Mouse (Mus musculus) ovary, postnatal 14 days (tissue): ENCODE measurements around the gene Zbtb16.

Experiments
- DNase-seq: peaks from one replicate; pipeline ENCODE4 v3.0.0; 2022; ENCODE audit warnings: low spot score

Gene Zbtb16

DNA sequence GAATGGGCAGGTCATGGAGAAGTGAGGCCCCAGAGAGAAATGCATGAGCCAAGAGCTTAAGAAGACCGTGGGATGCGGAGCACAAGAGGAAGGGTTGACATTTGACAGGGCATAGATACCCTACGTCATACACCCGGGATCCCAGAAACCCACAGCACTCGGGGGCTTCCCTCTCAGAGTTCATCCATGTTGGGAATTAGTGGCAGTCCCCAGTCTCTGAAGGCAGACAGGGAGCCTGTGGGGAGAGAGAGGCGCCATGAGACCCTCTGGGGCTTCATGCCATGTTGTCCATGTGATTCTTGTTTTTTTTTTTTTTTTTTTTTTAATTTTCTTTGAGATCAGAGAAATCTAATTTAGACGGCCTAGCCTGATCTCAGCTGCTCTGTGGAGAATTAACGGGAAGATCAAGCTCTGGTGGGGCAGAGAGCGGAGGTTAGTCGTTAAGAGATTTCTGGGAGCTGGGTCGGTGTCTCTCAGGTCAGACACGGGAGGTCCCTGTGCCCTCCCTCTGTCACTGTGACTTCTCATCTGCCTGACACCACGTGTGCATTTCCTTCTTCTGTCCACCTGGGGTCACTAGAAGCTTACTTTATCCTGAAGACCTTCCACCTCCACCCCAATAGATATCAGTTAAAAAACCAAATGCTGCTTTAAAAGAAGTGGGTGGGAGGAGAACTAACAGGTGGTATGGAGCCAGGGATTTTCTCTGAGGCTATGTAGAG lies 190.9 kb downstream of the Zbtb16 start:
- DNase-seq = no peak

DNA sequence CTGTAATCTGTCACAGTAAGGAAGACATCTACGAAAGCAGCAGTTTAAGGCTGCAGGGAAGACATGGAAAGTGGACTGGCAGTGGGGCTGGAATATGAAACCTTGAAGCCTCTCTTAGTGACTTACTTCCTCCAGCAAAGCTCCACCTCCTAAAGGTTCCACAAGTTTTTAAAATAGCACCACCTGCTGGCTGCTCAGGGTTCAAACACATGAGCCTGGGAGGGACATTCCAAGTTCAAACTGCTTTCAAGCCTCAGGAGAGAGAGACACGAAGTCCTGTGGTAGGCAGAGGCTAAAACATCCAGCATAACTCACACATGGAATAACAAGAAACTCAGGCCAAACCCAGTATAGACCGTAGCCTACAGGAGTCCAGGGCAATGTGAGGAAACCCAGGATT lies 191.6 kb downstream of the Zbtb16 start:
- DNase-seq = no peak

DNA sequence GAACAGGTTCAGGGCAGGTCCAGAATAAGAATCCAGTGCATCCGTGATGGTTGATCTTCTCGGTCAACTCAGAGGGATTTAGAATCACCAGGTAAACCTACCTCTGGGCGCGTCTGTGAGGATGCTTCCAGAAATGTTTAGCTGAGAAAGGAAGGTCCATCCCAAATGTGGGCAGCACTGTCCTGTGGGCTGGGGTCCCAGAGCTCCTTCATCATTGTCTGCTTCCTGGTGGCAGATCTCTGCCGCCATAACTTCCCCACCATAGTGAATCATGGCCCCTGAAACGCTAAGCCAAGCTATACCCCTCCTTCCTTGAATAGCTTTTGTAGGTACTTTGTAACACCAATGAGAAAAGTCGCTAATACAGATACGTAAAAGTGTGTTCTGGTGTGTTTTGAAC lies 194.4 kb downstream of the Zbtb16 start:
- no peak for DNase-seq

DNA sequence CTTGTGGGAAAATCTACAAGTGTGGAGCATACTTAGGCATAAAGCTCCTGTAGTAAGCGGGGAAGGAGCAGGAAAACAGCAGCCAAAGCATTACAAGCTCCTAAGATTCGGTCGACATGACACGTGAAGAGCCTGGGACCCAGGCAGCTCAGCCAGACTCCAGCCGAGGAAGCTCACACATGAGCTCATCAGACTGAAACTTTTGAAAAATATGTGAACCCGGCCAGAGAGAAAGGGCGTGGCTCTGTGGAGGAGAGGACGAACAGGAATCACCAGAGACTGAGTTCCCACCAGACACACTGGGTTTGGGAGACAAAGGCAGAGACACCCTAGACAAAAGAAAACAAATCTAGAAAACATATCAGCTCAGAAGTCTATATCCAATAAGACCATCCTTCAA lies 195.1 kb downstream of the Zbtb16 start:
- DNase-seq = no peak

DNA sequence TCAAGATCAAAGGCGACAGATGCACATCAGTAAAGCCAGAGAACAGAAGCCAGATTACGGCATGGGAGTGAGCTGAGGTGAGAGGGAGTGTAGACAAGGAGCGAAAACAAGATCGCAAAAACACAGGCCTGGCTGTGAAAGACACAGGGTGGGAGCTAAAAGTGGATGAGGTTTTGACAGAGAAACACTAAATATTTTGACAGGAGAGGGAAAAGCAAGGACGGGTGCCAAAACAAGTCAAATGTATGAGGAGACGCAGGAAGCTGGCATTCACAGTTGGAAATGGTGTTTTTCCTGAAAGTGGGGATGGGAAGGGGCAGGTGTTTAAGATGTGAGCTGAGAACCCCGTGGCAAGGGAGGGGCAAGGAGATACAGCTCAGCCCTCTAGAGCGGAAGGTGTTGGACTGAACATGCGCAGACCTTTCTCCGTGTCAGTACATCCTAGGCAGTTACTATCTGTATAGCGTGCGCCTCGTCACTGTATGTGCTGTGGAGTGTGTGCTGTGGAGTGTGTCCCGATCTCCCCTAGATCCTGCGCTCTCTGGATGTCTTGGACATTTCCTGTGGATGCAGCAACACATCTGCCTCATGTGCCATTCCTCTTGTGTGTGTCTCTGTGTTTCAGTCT lies 197.7 kb downstream of the Zbtb16 start:
- DNase-seq = no peak

DNA sequence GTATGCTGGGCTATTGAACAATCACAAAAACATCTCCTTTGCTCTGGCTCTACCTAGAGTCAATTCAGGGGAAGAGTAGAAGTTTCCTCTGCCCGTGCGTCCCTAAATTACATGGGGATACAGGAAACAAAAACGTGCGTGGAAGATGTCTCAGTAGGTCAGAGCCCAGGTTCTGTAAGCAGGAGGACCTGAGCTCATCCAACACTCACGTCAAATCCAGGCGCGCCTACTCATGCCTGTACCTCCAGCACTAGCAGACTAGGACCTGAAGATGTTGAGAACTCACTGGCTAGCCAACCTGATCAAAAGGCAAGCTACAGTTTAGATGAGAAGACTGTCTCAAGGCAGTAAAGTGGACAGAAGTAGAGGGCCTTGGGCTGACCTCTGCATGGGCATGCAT lies 198.9 kb downstream of the Zbtb16 start:
- DNase-seq = no peak

DNA sequence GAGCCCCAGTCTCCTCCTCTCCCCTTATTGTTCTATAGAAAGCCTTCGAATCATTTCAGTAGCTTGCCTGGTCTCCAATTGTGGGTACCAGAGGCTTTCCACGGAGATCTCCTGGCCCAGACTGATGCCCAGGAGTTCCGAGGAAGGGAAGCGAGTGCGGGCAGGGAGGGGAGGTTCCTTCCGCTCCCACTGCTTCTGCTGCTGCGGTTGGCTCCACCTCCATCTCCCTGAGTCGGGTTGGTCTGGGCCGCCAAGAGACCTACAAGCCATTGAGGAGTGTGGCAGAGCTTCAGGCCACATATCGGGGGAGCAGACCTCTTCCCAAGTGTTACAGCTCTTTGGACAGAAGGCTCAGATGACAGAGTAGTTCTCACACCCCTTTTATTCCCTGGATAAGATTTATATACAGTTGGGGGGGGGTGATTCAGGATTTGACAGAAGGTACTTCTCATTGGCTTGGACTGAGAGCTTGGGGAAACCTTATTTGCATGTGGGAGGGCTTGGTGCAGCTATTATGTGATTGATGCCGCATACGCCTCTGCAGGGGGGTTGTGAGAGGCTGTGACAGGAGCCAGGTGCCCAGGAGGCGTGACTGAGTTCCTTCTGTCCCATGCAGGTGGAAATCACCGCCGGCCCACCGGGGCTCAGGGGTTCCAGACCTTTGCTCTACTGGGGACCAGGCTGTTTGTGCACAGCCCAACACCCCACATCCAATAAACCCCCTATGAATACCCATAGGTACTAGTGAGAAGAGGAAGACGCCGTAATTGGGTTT lies 200.3 kb downstream of the Zbtb16 start:
- no peak for DNase-seq

DNA sequence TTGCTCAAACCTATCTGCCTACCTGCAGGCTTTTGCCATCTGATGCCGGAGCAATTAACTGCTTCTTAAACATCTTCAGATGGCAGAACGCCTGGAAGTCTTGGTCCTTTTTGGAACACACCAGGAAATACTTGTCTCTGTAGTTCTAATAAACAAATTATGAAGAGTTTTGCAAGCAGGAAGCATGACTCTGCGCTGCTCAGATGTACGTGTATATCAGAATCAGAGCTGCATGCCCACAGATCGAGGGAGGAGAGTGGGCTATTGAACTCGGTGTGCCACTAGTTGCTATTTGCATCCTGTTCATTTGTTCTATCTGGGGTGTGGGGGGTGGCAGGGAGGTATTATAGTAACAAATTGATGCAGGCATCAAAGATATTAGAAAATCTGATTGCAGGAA lies 202.9 kb downstream of the Zbtb16 start:
- DNase-seq = no peak

DNA sequence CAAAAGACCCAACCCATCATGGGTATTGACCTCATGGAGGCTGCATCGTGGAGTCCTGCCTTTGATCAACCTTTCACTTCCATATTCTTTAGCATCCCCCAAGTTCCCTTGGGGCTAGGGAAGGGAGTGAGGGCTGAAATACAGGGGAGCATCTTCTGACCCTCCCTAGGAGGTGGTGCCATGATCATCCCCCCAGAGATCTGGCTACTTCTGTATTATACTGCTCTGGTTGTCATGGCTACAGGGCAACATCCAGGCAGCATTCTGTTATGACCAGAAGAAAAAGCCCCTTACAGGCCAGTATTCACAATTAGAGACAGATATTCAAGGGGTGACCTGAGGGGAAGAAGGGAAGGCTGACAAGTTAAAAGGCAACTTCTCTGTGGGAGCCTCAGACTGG lies 216.8 kb downstream of the Zbtb16 start:
- no peak for DNase-seq

DNA sequence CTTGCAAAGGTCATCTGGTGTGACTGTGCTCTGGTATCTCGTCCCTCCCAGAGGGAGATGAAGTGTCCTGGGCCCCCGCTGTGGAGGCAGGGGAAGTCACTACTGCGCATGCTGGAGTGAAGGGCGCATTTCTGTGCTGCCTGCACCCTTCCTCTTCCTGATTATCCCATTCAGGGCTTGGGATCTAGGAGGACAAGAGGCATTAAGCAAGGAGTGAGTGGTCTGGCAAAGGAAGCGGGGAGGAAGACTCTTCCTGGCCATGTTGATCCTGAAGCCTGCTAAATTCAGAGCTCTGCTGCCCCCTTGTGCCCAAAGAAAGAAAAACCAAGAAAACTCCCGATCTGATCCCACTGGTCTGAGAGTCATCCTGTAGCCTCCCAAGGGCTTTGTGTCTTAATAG lies 217.4 kb downstream of the Zbtb16 start:
- DNase-seq = peak; percentile 66

DNA sequence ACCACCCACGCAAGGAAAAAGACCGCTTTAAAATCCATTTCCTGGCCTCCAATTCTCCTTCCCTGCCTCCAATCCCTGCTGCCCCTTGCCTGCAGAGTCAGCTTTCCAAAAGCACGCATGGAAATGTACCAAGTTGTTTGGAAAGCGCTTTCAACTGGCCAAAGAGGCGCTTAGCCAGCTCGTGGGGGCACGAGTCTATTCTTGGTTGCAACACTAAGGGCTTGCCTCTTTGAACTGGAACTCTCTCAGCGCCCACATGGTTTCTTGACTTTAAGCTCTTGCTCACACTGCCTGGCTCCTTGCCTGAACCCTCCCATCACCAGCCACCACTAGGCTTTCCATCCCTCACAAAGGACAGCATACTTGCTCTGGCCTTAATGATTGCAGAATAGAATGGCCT lies 217.9 kb downstream of the Zbtb16 start:
- DNase-seq = peak; percentile 39

DNA sequence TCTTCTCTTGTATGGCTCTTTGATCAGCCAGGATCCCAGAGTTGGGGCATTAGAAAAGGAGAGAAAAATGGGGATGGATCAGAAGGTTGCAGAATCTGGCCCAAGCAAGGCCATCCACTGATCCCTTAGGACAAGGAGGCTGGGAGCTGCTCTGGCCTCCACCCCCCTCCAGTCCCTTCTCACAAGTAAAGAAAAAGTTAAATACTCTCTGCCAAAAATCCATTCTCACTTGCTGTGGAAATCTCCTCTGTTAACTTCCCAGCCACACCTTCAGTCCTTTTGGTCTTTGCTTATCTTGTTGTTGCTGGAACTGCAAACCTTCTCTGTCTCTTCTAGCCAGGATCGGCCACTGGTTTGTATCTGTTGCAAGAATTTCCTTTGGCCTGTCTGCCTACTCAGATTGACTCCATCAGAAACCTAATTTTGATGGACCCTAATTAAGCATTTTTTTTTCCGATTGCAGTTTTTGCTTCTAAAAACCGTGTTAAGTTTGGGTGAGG lies 218.5 kb downstream of the Zbtb16 start:
- no peak for DNase-seq

DNA sequence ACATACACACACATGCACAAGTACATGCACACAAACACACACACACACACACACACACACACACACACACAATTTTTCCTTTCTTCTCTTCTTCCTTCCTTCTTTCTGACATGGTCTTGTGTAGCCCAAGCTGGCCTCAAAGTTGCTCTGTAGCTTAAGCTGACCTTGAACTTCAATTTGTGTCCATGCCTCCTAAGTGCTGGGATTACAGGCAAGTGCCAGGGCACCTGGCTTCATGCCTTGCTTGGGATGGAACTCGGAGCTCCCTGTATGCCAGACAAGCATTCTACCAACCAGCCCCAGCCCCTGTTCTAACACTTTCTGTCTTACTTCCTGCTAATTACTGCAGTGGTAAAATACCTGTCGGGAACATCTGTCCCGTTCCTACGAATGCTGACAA lies 222.8 kb downstream of the Zbtb16 start:
- no peak for DNase-seq

DNA sequence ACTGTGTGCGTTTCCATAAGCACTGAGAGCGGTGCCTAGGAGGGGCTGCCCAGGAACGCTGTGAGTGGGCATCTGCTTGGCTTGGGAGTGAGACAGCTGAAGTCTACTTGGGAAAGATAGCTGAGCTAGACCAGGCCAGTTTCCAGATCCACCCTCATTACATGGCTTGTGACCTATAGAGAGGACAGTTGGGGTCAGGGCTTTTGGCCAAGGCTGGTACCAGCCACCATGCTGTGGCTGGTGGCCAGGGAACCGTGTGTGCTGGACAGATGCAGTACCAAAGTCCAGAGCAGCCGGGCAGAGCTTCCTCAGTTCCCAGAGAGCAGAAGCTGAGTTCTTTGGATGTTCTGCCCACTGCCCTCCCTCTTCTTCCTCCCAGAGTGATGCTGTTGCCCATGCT lies 223.5 kb downstream of the Zbtb16 start:
- DNase-seq = no peak

DNA sequence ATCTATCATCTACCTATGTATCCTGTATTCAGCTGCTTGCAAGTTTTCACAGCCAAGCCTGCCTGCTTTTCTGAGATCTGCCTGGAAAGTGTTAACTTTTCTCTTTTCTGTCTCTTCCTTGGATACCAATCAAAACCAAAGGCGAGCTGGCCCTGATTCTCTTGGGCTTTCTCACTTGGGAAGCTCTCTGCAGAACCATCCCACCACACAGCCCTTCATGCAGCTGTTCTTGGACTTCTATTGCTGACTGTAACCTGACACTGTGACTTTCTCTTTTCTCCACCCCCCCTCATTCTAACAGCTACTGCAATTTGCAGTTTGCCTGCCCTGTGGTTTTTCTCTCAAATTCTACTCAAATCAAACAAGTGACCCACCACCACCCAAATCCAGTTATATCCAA lies 225.0 kb downstream of the Zbtb16 start:
- DNase-seq = no peak

DNA sequence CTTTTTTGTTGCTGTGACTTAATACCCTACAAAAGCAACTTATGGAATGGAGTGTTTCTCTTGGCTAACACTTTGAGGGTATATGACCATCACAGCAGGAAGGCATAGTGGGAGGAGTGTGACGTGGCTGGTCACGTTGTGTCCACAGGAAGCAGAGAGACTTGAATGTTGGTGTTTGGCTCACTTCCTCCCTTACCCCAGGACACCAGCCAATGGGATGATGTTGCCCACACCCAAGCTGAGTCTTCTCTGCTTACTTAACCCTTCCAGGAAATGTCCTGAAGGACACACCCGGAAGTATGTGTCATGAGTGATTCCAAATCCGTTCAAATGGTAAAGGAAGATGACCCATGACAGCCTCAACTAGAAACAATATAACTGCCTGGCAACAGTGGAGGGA lies 226.3 kb downstream of the Zbtb16 start:
- DNase-seq = no peak

DNA sequence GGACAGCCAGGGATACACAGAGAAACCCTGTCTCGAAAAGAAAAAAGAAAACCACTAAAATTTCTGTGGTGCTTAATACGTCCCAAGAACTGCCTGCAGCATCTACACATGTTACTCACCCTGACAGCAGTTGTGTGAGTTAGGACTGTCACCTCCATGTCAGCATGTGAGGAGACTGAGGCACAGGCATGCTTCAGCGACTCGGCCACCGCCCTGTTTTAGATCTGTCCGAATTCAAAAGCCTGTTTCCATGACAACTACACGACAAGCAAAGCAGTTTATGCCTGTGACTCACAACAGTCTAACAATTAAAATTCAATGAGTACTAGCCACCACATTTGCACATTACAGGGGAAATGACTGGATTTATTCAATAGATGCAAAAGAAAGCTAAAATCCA lies 228.6 kb downstream of the Zbtb16 start:
- DNase-seq = no peak

DNA sequence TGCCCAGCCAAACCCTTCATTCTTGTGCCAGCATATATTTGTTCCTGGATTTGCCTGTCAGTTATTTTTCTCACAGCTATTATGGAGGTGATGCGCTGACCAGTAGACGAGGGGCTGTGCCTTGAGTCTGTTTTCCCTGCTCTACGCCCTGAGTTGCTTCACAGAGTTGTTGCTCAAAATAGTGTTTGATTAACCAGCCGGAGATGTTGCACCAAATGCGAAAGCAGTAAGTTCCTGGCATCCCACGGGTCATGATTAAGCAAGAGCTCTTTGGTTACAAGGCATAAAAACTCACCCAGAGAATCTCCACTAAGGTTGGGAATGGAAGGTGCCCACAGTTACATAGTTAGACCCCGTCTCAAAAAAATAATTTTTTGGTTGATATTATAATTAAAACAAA lies 229.9 kb downstream of the Zbtb16 start:
- DNase-seq = no peak

DNA sequence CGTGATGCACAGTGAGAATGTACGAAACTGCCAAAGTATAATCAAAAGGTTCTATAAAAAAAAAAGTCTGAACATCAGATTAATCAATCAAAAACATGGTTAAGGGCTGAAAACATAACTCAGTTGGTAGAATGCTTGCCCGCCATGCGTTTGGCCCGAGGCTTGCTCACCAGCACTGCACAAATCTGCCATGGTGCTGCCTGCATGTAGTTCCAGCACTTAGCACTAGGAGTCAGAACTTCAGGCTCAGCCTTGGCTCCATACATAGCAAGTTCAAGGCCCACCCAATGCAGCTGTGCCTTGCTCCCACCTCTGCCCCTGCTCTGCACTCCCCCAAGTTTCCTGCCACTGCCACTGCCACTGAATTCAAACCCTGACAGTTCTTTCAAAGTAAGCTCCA lies 230.3 kb downstream of the Zbtb16 start:
- no peak for DNase-seq

DNA sequence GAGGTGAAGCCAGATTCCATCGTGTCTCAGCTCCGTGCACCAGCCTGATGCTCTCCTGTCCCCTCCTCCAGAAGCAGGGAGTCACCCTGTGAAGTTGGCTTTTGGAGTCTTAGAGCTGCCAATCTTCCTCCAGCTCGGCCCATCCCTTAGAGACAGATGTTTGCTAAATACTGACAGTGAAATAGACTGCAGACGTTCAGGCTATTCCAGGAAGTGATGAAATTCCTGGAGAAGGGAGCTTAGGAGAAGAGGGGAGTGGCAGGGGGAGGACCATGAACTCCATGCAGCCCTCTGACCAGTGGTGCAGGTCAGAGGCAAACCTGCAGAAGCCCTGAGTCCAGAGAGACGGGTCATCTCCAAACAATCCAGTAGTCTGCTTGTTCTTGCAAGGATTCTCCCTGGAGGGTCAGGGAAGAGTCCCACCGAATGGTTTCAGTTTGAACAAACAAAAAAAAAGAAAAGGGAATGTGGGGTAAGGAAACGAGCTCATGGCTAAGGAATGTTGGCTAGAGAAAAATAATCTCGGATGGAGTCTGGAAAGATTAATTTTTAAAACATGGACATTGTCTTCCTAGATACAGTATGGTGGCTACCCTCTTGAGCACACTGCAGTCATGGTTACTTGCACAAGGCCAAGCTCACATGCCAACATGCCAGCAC lies 231.0 kb downstream of the Zbtb16 start, which contains the start of gene Nnmt:
Gene Nnmt (minus strand): TSS at position 215 of the 660 bp plus-strand sequence.
- no peak for DNase-seq
